Mouse (Mus musculus): Measurements from ENCODE around the gene Dpy19l3. TPM values are rescaled to one million over a fixed set of nuclear protein-coding genes. Genes with fewer than 3 reads are reported as not detected.

The Dpy19l3 gene
- polyA plus RNA-seq, 1 experiment, result 2.3 TPM

DNA sequence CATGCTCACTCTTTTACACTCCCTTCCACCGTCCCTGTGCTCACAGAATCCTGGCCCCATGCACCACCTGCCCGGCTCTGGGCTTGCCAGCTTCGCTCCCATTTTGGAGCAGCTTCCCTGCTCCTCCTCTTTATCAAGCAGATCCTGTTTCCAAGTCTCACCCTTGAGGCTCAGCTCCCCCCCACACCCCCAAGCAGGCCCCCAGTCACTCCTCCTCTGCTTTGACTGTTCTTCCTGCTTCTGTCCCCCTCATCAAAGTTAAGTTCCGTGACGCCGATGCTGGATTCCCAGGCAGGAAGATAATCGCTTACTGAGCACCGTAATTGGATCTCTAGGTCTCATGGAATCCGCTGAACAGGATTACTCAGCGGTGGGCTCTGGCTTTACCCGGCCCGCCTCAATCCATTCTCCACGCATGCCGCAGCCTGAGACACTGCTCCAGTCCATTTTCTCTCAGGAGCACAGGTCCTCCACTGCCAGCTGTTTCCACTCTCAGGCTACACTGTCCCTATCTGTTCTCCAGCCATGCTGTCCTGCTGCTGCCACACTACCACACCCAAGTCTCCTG, 6.8 kb downstream of the Dpy19l3 start:
- no peaks in the 10 kb centered on the region for H3K36me3 ChIP-seq (ENCODE audit: control insufficient read depth, insufficient read depth, low read length)
- H3K4me1 ChIP-seq (ENCODE audit: control insufficient read depth, insufficient read depth, insufficient read length, low read length), result no peaks in the 10 kb centered on the region
- no peak overlapping the region for H3K27ac ChIP-seq (ENCODE audit: insufficient read depth, low read depth, low read length)
- no peaks in the 10 kb centered on the region for H3K27me3 ChIP-seq (ENCODE audit: control insufficient read depth, insufficient read depth, low read length)
- no peak overlapping the region for H3K4me3 ChIP-seq (ENCODE audit: low read depth, low read length)
- 92% methylated on average over 14 of the region's 14 CpGs for WGBS
- no peak for TF ChIP-seq CTCF (IDR thresholded peaks at IDR 0.05; ENCODE audit: extremely low read depth, insufficient read length, insufficient replicate concordance, low read depth, low read length)
- no peak for TF ChIP-seq POLR2A (IDR thresholded peaks at IDR 0.05; ENCODE audit: low read depth, low read length)

DNA sequence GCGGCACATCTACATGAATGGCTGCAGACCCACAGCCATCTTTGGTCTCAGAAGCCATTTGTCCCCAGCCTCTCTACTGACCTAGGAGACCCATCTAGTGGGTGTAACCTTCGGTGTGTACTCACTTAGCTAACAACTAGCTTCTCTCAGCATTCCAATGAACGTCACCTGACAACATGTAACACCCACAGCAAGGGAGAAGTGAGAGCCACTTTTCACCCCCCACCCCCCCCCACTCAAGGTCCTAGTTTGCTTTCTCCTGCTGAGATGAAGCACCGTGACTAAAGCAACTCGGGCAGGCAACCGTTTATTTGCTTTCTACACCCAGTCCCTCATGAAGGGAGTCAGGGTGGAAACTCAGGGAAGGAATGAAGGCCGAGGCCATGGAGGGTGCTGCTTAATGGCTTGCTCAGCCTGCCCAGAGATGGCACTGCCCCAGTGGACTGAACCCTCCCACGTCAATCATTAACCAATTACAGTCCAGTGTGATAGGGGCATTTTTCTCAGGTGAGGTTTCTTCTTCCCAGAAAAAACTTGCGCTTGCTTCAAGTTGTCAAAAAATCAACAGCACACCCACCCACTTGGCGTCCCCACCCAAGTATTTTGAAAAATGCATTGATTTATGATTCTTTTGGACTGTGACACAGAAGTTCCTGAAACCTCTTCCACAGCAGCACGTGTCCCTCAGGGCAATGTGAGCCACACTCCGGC, 7.4 kb downstream of the Dpy19l3 start:
- no peaks in the 10 kb centered on the region for H3K27me3 ChIP-seq (ENCODE audit: control insufficient read depth, insufficient read depth, low read length)
- H3K4me1 ChIP-seq (ENCODE audit: control insufficient read depth, insufficient read depth, insufficient read length, low read length), result no peaks in the 10 kb centered on the region
- no peak overlapping the region for H3K4me3 ChIP-seq (ENCODE audit: low read depth, low read length)
- WGBS, result 87% methylated on average over 12 of the region's 12 CpGs
- TF ChIP-seq CTCF (IDR thresholded peaks at IDR 0.05; ENCODE audit: extremely low read depth, insufficient read length, insufficient replicate concordance, low read depth, low read length) (no peak), POLR2A (IDR thresholded peaks at IDR 0.05; ENCODE audit: low read depth, low read length) (no peak)
- no peak overlapping the region for H3K27ac ChIP-seq (ENCODE audit: insufficient read depth, low read depth, low read length)
- no peaks in the 10 kb centered on the region for H3K36me3 ChIP-seq (ENCODE audit: control insufficient read depth, insufficient read depth, low read length)

DNA sequence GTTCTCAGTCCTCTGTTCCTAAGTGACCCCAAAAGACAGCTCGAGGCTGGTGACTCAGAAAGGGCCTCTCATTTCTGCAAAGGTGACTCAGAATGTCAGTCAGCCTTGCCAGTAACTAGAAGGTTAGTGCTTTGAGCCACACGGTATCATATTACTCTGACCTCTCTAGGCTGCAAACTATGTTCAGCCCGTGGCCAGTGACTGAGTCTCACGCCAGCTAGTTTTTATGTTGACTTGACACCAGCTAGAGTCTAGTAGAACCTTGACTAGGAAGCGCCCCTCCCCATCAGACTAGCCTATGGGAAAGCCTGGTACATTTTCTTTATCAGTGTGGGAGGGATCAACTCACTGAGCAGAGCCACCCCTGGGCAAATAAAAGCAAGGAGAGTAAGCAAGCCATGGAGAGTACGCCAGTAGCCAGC, 9.0 kb downstream of the Dpy19l3 start:
- Histone ChIP-seq H3K27me3 (ENCODE audit: control insufficient read depth, insufficient read depth, low read length) (no peaks in the 10 kb centered on the region), H3K36me3 (ENCODE audit: control insufficient read depth, insufficient read depth, low read length) (no peaks in the 10 kb centered on the region), H3K4me3 (ENCODE audit: low read depth, low read length) (no peak overlapping the region), H3K27ac (ENCODE audit: insufficient read depth, low read depth, low read length) (no peak overlapping the region), H3K4me1 (ENCODE audit: control insufficient read depth, insufficient read depth, insufficient read length, low read length) (no peaks in the 10 kb centered on the region)
- 75% methylated on average over 6 of the region's 6 CpGs for WGBS
- TF ChIP-seq POLR2A (IDR thresholded peaks at IDR 0.05; ENCODE audit: low read depth, low read length), result no peak
- no peak for TF ChIP-seq CTCF (IDR thresholded peaks at IDR 0.05; ENCODE audit: extremely low read depth, insufficient read length, insufficient replicate concordance, low read depth, low read length)

DNA sequence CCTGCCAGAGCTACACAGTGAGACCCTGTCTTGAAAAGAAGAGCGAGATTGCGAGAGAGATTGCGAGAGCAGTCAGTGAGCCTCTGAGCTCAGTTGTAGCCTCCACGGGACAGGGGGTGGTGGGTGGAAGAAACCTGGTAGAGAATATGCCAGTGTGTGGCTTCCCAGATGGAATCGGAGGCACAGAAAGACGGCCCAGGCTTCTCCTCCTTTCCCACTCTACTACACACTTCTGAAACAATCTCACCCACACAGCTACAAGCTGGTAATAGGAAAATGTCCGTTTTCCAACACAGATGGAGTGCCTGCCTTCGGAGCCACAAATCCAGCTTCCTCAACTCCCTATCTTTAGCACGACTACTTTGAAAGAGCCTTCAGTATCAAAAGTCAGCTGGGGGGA, 9.5 kb downstream of the Dpy19l3 start:
- H3K4me1 ChIP-seq (ENCODE audit: control insufficient read depth, insufficient read depth, insufficient read length, low read length), result no peaks in the 10 kb centered on the region
- WGBS, result 91% methylated on average over 9 of the region's 9 CpGs
- H3K27me3 ChIP-seq (ENCODE audit: control insufficient read depth, insufficient read depth, low read length), result no peaks in the 10 kb centered on the region
- H3K27ac ChIP-seq (ENCODE audit: insufficient read depth, low read depth, low read length), result no peak overlapping the region
- no peak for TF ChIP-seq POLR2A (IDR thresholded peaks at IDR 0.05; ENCODE audit: low read depth, low read length)
- TF ChIP-seq CTCF (IDR thresholded peaks at IDR 0.05; ENCODE audit: extremely low read depth, insufficient read length, insufficient replicate concordance, low read depth, low read length), result no peak
- H3K36me3 ChIP-seq (ENCODE audit: control insufficient read depth, insufficient read depth, low read length), result no peaks in the 10 kb centered on the region
- H3K4me3 ChIP-seq (ENCODE audit: low read depth, low read length), result no peak overlapping the region

- H3K36me3 ChIP-seq (ENCODE audit: control insufficient read depth, insufficient read depth, low read length), result no peaks in the 10 kb centered on the region
- no peak overlapping the region for H3K27ac ChIP-seq (ENCODE audit: insufficient read depth, low read depth, low read length)
- WGBS, result 54% methylated on average over 5 of the region's 5 CpGs
- TF ChIP-seq POLR2A (IDR thresholded peaks at IDR 0.05; ENCODE audit: low read depth, low read length), result no peak
- TF ChIP-seq CTCF (IDR thresholded peaks at IDR 0.05; ENCODE audit: extremely low read depth, insufficient read length, insufficient replicate concordance, low read depth, low read length), result no peak
- H3K4me1 ChIP-seq (ENCODE audit: control insufficient read depth, insufficient read depth, insufficient read length, low read length), result no peaks in the 10 kb centered on the region
- H3K27me3 ChIP-seq (ENCODE audit: control insufficient read depth, insufficient read depth, low read length), result no peaks in the 10 kb centered on the region
- H3K4me3 ChIP-seq (ENCODE audit: low read depth, low read length), result no peak overlapping the region
These were observed 11.9 kb downstream of the Dpy19l3 start for GRCm38 (mm10) chr7:35742310-35742709.

- no peaks in the 10 kb centered on the region for H3K36me3 ChIP-seq (ENCODE audit: control insufficient read depth, insufficient read depth, low read length)
- no peak for TF ChIP-seq CTCF (IDR thresholded peaks at IDR 0.05; ENCODE audit: extremely low read depth, insufficient read length, insufficient replicate concordance, low read depth, low read length)
- no peak for TF ChIP-seq POLR2A (IDR thresholded peaks at IDR 0.05; ENCODE audit: low read depth, low read length)
- WGBS, result 67% methylated on average over 5 of the region's 5 CpGs
- H3K4me1 ChIP-seq (ENCODE audit: control insufficient read depth, insufficient read depth, insufficient read length, low read length), result no peaks in the 10 kb centered on the region
- no peak overlapping the region for H3K27ac ChIP-seq (ENCODE audit: insufficient read depth, low read depth, low read length)
- no peak overlapping the region for H3K4me3 ChIP-seq (ENCODE audit: low read depth, low read length)
- H3K27me3 ChIP-seq (ENCODE audit: control insufficient read depth, insufficient read depth, low read length), result no peaks in the 10 kb centered on the region
These were observed 12.4 kb downstream of the Dpy19l3 start for GRCm38 (mm10) chr7:35741858-35742257.

- TF ChIP-seq POLR2A (IDR thresholded peaks at IDR 0.05; ENCODE audit: low read depth, low read length) (no peak), CTCF (IDR thresholded peaks at IDR 0.05; ENCODE audit: extremely low read depth, insufficient read length, insufficient replicate concordance, low read depth, low read length) (peak; percentile 53; the same call in 1 of the 2 replicates)
- no peaks in the 10 kb centered on the region for H3K27me3 ChIP-seq (ENCODE audit: control insufficient read depth, insufficient read depth, low read length)
- H3K4me1 ChIP-seq (ENCODE audit: control insufficient read depth, insufficient read depth, insufficient read length, low read length), result no peaks in the 10 kb centered on the region
- no peaks in the 10 kb centered on the region for H3K36me3 ChIP-seq (ENCODE audit: control insufficient read depth, insufficient read depth, low read length)
- 35% methylated on average over 5 of the region's 5 CpGs for WGBS
- H3K4me3 ChIP-seq (ENCODE audit: low read depth, low read length), result no peak overlapping the region
- H3K27ac ChIP-seq (ENCODE audit: insufficient read depth, low read depth, low read length), result no peak overlapping the region
These were observed 13.6 kb downstream of the Dpy19l3 start for GRCm38 (mm10) chr7:35740489-35741230.

All from small intestine, adult 2 months (tissue).